Mouse (Mus musculus) liver, embryonic 12.5 days (tissue): ENCODE results near the gene Sh3d21. TPM values are rescaled to one million over a fixed set of nuclear protein-coding genes. Genes with fewer than 3 reads are reported as not detected.

Experiments used
- ATAC-seq: fragments of 200-750 bp; cut with Nextera tagmentation; 2 replicates; pipeline ENCODE4 v1.8.0; 2017; ENCODE audit warnings: moderate number of reproducible peaks, mild to moderate bottlenecking, moderate library complexity
- H3K27ac ChIP-seq: fragments of 300-500 bp; sonication (generic); 2 replicates; pipeline ENCODE4 v1.5.1; 2016; ENCODE audit warnings: mild to moderate bottlenecking
- H3K27me3 ChIP-seq: fragments of 300-500 bp; sonication (generic); replicated peaks from 2 replicates; pipeline ENCODE4 v1.6.1; 2016; ENCODE audit warnings: mild to moderate bottlenecking, moderate library complexity
- H3K36me3 ChIP-seq: fragments of 300-500 bp; sonication (generic); 2 replicates; pipeline ENCODE4 v1.6.1; 2016; ENCODE audit warnings: mild to moderate bottlenecking, moderate library complexity
- H3K4me1 ChIP-seq: fragments of 300-500 bp; sonication (generic); 2 replicates; pipeline ENCODE4 v1.6.1; 2016
- H3K4me2 ChIP-seq: fragments of 300-500 bp; sonication (generic); 2 replicates; pipeline ENCODE4 v1.6.1; 2016; ENCODE audit warnings: mild to moderate bottlenecking, moderate library complexity
- H3K4me3 ChIP-seq: fragments of 300-500 bp; sonication (generic); 2 replicates; pipeline ENCODE4 v1.5.1; 2016; ENCODE audit warnings: mild to moderate bottlenecking, moderate library complexity
- H3K9ac ChIP-seq: fragments of 300-500 bp; sonication (generic); 2 replicates; pipeline ENCODE4 v1.6.1; 2016; ENCODE audit warnings: mild to moderate bottlenecking, moderate library complexity
- H3K9me3 ChIP-seq: fragments of 300-500 bp; sonication (generic); replicated peaks from 2 replicates; pipeline ENCODE4 v1.6.1; 2016; ENCODE audit warnings: mild to moderate bottlenecking, moderate library complexity
- WGBS: fragments of 180-500 bp; shearing (Covaris S2); methylation state at CpG from one replicate; pipeline ENCODE4 v1.1.7; 2016; ENCODE audit not compliant: insufficient replicate concordance; 5-methylcytosine and 5-hydroxymethylcytosine counted together
- polyA plus RNA-seq: library from polyadenylated mRNA; unstranded; fragments of >200 nt; fragmentation: Nextera tagmentation; extraction: Ambion mirVana; gene quantifications from 2 replicates; pipeline ENCODE4 v1.2.1, GENCODE M21; 2016

Sh3d21 gene
- polyA plus RNA-seq, 1 experiment from 2014 or later, result 1.3 TPM

DNA sequence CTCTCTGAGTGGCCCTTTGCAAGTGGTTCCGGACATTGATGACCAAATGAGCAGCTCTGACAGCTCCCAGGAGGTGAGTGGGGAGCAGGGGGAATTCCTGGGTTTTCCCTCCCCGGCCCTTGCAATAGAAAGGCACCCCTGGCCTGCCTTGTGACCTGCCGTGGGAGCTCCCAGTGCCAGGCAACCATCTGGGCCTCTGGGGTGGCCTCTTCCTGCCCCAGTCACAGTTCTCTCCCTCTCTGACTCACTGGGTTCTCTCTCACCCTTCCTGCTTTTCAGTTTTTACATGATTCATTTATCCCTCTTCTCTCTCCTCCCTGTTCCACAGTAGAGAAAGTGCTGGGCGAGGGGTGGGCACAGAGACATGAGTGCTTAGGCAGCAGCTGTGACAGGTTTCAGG lies 25.5 kb downstream of the Sh3d21 start:
- Histone ChIP-seq H3K9me3 (no peaks in the 10 kb centered on the region), H3K36me3 (peaks cover 62% of the 10 kb centered on the region)
- 74% methylated on average over 4 of the region's 4 CpGs for WGBS

DNA sequence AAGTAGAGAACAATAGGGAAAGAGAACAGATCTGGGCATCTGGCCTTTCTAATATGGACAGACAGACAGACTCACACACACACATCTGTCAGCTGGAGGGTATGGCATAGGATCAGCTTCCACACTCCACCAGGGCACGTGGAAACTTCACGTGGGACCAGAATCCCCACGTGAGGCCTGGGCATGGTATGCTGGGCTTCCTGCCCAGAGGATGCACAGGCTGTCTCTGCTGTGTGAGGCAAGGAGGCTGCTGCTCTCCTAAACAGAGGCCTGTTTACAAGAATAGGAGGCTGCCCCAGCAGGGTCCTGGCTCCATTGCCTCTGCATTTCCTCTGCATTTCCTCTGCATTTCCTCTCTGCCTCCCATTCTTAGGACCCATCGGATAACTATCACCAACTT lies 28.7 kb downstream of the Sh3d21 start:
- WGBS, result 75% methylated on average over 4 of the region's 4 CpGs
- Histone ChIP-seq H3K27me3 (no peaks in the 10 kb centered on the region), H3K4me3 (no peak overlapping the region), H3K4me2 (no peak overlapping the region), H3K9ac (no peak overlapping the region), H3K36me3 (peaks cover 65% of the 10 kb centered on the region), H3K27ac (no peak overlapping the region), H3K4me1 (peaks cover 15% of the 10 kb centered on the region), H3K9me3 (no peaks in the 10 kb centered on the region)
- no peak for ATAC-seq

More for the DNA sequence above, 25.5 kb downstream of the Sh3d21 start:
- H3K9ac ChIP-seq, result no peak overlapping the region
- no peak overlapping the region for H3K4me2 ChIP-seq
- no peaks in the 10 kb centered on the region for H3K27me3 ChIP-seq
- no peak for ATAC-seq
- H3K27ac ChIP-seq, result no peak overlapping the region
- H3K4me1 ChIP-seq, result no peaks in the 10 kb centered on the region
- H3K4me3 ChIP-seq, result no peak overlapping the region

DNA sequence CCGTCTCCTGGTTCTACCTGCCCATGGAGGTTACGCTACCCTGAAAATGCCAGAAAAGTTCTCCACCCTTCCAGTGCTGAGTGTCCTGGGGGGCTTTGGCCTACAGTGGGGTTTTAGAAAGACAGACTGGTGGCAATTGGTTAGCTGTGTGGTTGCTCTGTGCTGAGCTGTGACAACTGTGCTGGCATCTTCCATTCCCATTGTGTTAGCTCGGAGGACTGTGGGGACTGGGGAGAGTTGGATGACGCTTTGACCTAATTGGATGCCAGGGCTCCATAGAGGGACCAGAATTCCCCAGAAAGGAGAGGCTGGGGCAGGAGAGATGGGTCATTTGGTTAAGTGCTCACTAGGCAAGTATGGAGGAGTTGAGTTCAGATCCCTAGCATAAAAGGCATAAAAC lies 29.1 kb downstream of the Sh3d21 start:
- H3K4me3 ChIP-seq, result no peak overlapping the region
- no peaks in the 10 kb centered on the region for H3K27me3 ChIP-seq
- no peak overlapping the region for H3K27ac ChIP-seq
- no peak overlapping the region for H3K4me2 ChIP-seq
- peaks cover 65% of the 10 kb centered on the region for H3K36me3 ChIP-seq
- whole genome bisulfite sequencing, result 81% methylated on average over 4 of the region's 4 CpGs
- no peak for ATAC-seq
- H3K4me1 ChIP-seq, result peaks cover 15% of the 10 kb centered on the region
- no peaks in the 10 kb centered on the region for H3K9me3 ChIP-seq
- H3K9ac ChIP-seq, result no peak overlapping the region

DNA sequence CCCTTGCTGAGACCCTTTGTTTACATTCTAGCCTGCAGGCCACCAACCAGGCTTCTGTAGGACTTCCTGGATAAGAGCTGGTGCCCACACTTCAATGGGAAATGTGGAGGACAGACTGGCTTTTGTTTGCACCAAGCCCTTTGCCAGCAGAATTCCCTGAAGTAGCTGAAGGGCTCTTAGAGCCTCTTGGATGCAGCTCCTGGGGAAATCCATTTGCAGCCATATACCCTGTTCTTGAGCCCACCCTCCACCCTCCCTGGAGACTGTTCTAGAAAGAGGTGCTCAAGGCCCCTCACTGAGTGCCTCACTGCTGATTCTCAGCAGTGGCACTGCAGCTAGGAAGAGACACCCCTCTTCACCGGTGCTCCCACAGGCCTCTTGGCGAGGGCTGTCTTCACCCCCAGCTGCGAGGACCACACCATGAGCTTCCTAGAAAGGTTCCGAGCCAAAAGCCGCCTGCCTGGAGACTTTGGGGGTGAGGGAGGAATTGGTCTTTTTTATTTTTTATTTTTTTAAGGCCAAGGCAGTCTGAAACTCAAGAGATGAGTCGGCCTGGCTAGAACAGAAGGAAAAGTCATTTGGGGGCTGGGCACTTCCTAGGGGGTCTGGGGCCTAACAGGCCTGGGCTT lies 30.5 kb downstream of the Sh3d21 start:
- Histone ChIP-seq H3K4me1 (peaks cover 15% of the 10 kb centered on the region), H3K4me3 (no peak overlapping the region), H3K9me3 (no peaks in the 10 kb centered on the region), H3K9ac (no peak overlapping the region), H3K27ac (no peak overlapping the region), H3K36me3 (peaks cover 65% of the 10 kb centered on the region), H3K4me2 (no peak overlapping the region), H3K27me3 (no peaks in the 10 kb centered on the region)
- no peak for ATAC-seq
- WGBS, result 83% methylated on average over 6 of the region's 6 CpGs

GRCm38 (mm10) chr4:126131290-126132121 lies 31.8 kb downstream of the Sh3d21 start:
- H3K9ac ChIP-seq, result no peak overlapping the region
- peaks cover 65% of the 10 kb centered on the region for H3K36me3 ChIP-seq
- no peak overlapping the region for H3K4me3 ChIP-seq
- peak overlapping the region; percentile 38; the same call in 1 of the 2 replicates for H3K27ac ChIP-seq
- WGBS, result 53% methylated on average over 10 of the region's 10 CpGs
- H3K4me2 ChIP-seq, result no peak overlapping the region
- H3K9me3 ChIP-seq, result no peaks in the 10 kb centered on the region
- H3K27me3 ChIP-seq, result no peaks in the 10 kb centered on the region
- H3K4me1 ChIP-seq, result peaks cover 15% of the 10 kb centered on the region
- ATAC-seq, result no peak

DNA sequence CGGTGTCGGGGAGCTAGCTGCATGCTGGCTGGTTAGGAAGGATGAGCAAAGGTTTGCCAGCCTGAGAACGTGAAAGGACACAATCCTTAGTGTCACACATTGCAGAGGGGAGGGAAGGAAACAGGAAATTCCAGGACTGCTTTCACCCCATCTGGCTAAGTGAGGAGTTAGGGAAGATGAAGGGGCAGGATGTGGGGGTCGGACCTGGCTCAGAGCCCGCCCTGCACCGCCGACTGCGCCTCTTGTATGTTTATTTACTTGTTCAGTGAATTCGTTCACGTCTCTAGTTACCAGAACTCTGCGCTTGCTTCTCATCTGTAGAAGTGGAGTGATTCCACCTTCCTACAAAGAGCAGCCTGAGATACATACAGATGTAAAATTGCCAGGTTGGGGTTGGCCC lies 32.8 kb downstream of the Sh3d21 start:
- H3K36me3 ChIP-seq, result peaks cover 65% of the 10 kb centered on the region
- WGBS, result 76% methylated on average over 11 of the region's 11 CpGs
- peak overlapping the region; percentile 59; the same call in 1 of the 2 replicates for H3K27ac ChIP-seq

DNA sequence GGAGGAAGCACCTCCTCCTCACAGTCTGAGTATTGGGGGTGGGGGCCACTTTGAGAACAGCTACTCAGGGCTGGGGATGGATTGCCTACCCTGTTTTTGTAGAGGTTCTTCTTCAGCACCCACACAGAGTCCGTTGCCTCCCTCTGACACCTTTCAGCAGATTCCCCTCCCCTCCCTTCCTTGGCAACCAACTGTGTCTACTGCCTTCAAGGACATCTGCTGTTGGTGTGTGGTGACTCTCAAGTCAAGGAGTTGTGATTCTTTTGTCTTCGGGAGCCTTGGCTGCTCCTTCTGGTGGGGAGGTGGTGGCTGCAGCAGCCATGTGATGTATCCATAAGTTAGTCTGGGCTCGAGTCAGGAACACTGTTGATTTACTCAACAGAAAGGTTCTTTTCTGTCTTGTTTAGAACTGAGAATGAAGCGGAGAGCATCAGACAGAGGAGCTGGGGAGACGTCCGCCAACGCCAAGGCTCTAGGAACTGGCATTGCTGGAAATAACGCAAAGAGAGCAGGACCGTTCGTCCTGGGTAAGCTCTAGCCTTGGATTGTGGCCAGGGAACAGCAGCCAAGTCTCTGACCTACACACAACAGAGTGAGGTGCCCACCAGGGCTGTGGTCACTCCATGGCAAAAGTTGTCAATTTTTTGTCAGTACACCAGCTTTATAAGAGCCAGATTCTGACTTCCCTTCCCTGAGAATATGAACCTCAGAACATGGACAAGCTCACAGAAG lies 39.8 kb downstream of the Sh3d21 start:
- peaks cover 63% of the 10 kb centered on the region for H3K36me3 ChIP-seq

More for the DNA sequence above, 32.8 kb downstream of the Sh3d21 start:
- Histone ChIP-seq H3K9ac (no peak overlapping the region), H3K9me3 (no peaks in the 10 kb centered on the region), H3K4me2 (no peak overlapping the region), H3K27me3 (no peaks in the 10 kb centered on the region), H3K4me3 (no peak overlapping the region), H3K4me1 (peaks cover 15% of the 10 kb centered on the region)
- no peak for ATAC-seq

DNA sequence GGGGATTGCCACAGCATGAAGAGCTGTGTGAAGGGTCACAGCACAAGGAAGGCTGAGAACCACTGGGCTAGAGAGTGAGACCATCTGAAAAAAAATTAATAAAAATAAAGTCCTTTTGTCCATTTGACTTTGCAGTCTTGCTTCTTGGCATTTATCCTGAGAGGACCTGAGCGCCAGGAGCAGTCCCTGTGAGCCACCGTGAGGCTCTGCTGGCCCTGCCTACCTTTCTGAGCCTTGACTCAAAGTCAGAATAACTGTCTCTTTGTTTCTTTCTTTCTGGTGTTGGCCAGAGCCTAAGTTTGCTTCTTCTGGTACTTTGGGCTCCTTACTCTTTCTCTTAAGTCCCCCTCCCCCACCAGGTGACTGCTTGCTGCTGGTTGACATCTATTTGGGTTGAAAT lies 42.8 kb downstream of the Sh3d21 start:
- WGBS, result 89% methylated on average over 2 of the region's 2 CpGs

More for the DNA sequence above, 39.8 kb downstream of the Sh3d21 start:
- ATAC-seq, result no peak
- Histone ChIP-seq H3K4me2 (no peak overlapping the region), H3K27ac (no peak overlapping the region), H3K9ac (no peak overlapping the region), H3K27me3 (no peaks in the 10 kb centered on the region), H3K4me3 (no peak overlapping the region), H3K4me1 (no peaks in the 10 kb centered on the region), H3K9me3 (no peaks in the 10 kb centered on the region)
- 83% methylated on average over 10 of the region's 10 CpGs for WGBS

GRCm38 (mm10) chr4:126120052-126120451 lies 43.2 kb downstream of the Sh3d21 start:
- Histone ChIP-seq H3K4me2 (no peak overlapping the region), H3K27me3 (no peaks in the 10 kb centered on the region), H3K27ac (no peak overlapping the region), H3K9me3 (no peaks in the 10 kb centered on the region), H3K4me1 (peaks cover 10% of the 10 kb centered on the region), H3K4me3 (no peak overlapping the region), H3K36me3 (peaks cover 38% of the 10 kb centered on the region), H3K9ac (no peak overlapping the region)
- WGBS, result 74% methylated on average over 5 of the region's 5 CpGs
- no peak for ATAC-seq

More for the DNA sequence above, 42.8 kb downstream of the Sh3d21 start:
- Histone ChIP-seq H3K4me2 (no peak overlapping the region), H3K36me3 (peaks cover 43% of the 10 kb centered on the region), H3K9me3 (no peaks in the 10 kb centered on the region), H3K4me1 (peaks cover 6% of the 10 kb centered on the region), H3K27me3 (no peaks in the 10 kb centered on the region), H3K9ac (no peak overlapping the region), H3K4me3 (no peak overlapping the region), H3K27ac (no peak overlapping the region)
- no peak for ATAC-seq

DNA sequence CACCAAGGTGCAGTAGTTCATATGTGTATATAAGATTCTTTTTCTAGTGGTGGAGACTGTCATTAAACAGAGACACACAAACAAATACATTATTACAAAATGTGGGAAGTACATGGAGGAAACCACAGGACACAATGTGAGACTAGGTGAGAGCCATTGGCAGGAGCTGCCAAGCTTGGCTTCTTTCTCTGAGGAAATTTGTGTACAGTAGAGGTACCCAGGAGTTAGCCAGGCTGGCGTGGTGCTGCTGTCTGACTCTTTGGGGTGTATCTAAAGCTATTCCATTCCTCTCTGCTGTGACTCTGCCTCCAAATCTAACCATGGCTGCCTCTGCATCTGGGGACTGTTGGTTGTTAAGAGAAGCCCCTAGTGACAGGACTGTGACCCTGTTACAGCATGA lies 44.2 kb downstream of the Sh3d21 start:
- ATAC-seq, result no peak
- peaks cover 19% of the 10 kb centered on the region for H3K4me1 ChIP-seq
- H3K4me2 ChIP-seq, result no peak overlapping the region
- H3K36me3 ChIP-seq, result peaks cover 28% of the 10 kb centered on the region
- H3K27me3 ChIP-seq, result no peaks in the 10 kb centered on the region
- H3K27ac ChIP-seq, result no peak overlapping the region
- H3K4me3 ChIP-seq, result no peak overlapping the region
- WGBS, result 64% methylated on average over 1 of the region's 1 CpGs
- no peaks in the 10 kb centered on the region for H3K9me3 ChIP-seq
- H3K9ac ChIP-seq, result no peak overlapping the region

DNA sequence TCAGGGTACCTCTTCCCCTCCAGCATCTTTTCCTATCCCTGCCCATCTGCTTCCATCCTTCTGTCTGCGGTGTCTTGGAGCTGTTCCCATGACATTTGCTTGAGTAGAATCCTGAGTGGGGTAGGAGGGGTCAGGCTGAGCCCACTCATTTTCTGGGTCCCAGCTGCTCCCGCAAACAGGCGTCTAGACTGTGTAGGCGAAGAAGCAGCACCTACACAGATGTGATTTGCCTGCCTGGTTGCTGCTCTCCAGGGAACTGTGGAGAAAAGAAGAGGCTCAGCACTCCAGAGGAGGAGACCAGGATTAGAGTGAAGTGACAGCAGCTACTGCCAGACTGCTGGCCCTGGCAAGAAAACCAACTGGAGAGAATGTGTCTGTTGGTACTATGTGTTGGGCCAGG lies 44.6 kb downstream of the Sh3d21 start:
- Histone ChIP-seq H3K9ac (no peak overlapping the region), H3K27me3 (no peaks in the 10 kb centered on the region), H3K4me1 (peaks cover 23% of the 10 kb centered on the region), H3K4me3 (no peak overlapping the region), H3K27ac (no peak overlapping the region), H3K4me2 (no peak overlapping the region), H3K36me3 (peaks cover 24% of the 10 kb centered on the region), H3K9me3 (no peaks in the 10 kb centered on the region)
- no peak for ATAC-seq
- WGBS, result 88% methylated on average over 4 of the region's 4 CpGs

DNA sequence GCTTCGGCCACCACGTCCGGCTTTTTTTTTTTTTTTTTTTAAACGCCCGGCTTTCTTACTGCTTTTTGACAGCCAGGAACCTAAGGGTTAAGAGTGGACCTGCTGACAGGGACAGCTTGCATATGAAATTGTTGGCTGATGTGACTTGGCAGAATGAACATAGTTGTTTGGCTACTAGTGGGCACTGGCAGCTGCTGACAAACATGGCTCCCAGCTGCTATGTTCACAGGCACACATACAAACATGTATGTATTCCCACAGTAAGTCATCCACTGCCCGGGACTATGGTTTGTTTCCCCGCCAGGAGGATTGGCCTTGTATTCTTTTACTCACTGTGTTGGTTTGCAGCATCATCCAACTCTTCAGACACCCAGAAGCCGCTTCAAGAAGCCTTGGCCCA lies 46.2 kb downstream of the Sh3d21 start:
- WGBS, result 80% methylated on average over 8 of the region's 8 CpGs
- no peak for ATAC-seq
- Histone ChIP-seq H3K9ac (no peak overlapping the region), H3K4me1 (peaks cover 30% of the 10 kb centered on the region), H3K4me2 (no peak overlapping the region), H3K9me3 (no peaks in the 10 kb centered on the region), H3K4me3 (no peak overlapping the region), H3K27me3 (no peaks in the 10 kb centered on the region), H3K27ac (no peak overlapping the region), H3K36me3 (peaks cover 22% of the 10 kb centered on the region)
